Mouse (Mus musculus): ENCODE data around the gene Tedc2. TPM values are rescaled to one million over a fixed set of nuclear protein-coding genes. Genes with fewer than 3 reads are reported as not detected.

Gene Tedc2
- total and polyA plus RNA-seq, 3 experiments = 22.6 to 24.6 TPM; not detected in 1

GRCm38 (mm10) chr17:24193769-24194168 lies 26.9 kb downstream of the Tedc2 start (continued):
- no peak for TF ChIP-seq KAT2A (conservative IDR thresholded peaks at IDR 0.05; ENCODE audit: low read depth, low read length)

GRCm38 (mm10) chr17:24193268-24193667 lies 27.4 kb downstream of the Tedc2 start:
- no peak overlapping the region for H3K27ac ChIP-seq (ENCODE audit: control insufficient read depth, low read depth, low read length)
- H3K27me3 ChIP-seq (ENCODE audit: control insufficient read depth in 1 of 2, insufficient read depth in 2 of 2, low read length in 2 of 2) = no peaks in the 10 kb centered on the region
- no peak for TF ChIP-seq MAX (IDR thresholded peaks at IDR 0.05; ENCODE audit: low read length)
- TF ChIP-seq GATA1 (IDR thresholded peaks at IDR 0.05; ENCODE audit: low read depth, low read length) = no peak
- no peak for TF ChIP-seq POLR2AphosphoS5 (IDR thresholded peaks at IDR 0.05; ENCODE audit: borderline replicate concordance, low read depth, low read length)
- no peak for TF ChIP-seq BHLHE40 (IDR thresholded peaks at IDR 0.05; ENCODE audit: borderline replicate concordance, low read depth, low read length)
- no peak for TF ChIP-seq MAZ (IDR thresholded peaks at IDR 0.05; ENCODE audit: low read depth, low read length)
- TF ChIP-seq RCOR1 (IDR thresholded peaks at IDR 0.05; ENCODE audit: low read depth, low read length) = no peak
- TF ChIP-seq CHD2 (IDR thresholded peaks at IDR 0.05; ENCODE audit: low read length) = no peak
- TF ChIP-seq ZKSCAN1 (IDR thresholded peaks at IDR 0.05; ENCODE audit: low read depth, low read length) = no peak
- no peak for TF ChIP-seq NELFE (IDR thresholded peaks at IDR 0.05; ENCODE audit: low read depth, low read length)
- TF ChIP-seq MYC (IDR thresholded peaks at IDR 0.05; ENCODE audit: low read depth, low read length) = no peak
- no peak for TF ChIP-seq MEF2A (IDR thresholded peaks at IDR 0.05; ENCODE audit: extremely low read depth, insufficient replicate concordance, low read depth, low read length, poor library complexity, severe bottlenecking)
- TF ChIP-seq MAFK (IDR thresholded peaks at IDR 0.05; ENCODE audit: borderline replicate concordance, low read depth, low read length) = no peak
- no peak for TF ChIP-seq JUND (IDR thresholded peaks at IDR 0.05; ENCODE audit: low read depth, low read length)
- TF ChIP-seq POLR2A (IDR thresholded peaks at IDR 0.05; ENCODE audit: control insufficient read depth in 1 of 2, insufficient read depth in 1 of 2, low read depth in 1 of 2, low read length in 2 of 2, poor library complexity in 1 of 2) = no peak
- TF ChIP-seq TBP (IDR thresholded peaks at IDR 0.05; ENCODE audit: low read depth, low read length) = no peak
- no peak for TF ChIP-seq CHD1 (IDR thresholded peaks at IDR 0.05; ENCODE audit: low read depth, low read length)
- no peak for TF ChIP-seq NRF1 (IDR thresholded peaks at IDR 0.05; ENCODE audit: insufficient read depth, low read depth, low read length, poor library complexity, severe bottlenecking)
- TF ChIP-seq ZC3H11A (IDR thresholded peaks at IDR 0.05; ENCODE audit: low read depth, low read length) = no peak
- TF ChIP-seq EP300 (IDR thresholded peaks at IDR 0.05; ENCODE audit: low read depth in 1 of 2, low read length in 2 of 2) = no peak
- no peak overlapping the region for H3K4me3 ChIP-seq (ENCODE audit: control insufficient read depth in 1 of 2, insufficient read depth in 1 of 2, low read depth in 2 of 2, low read length in 2 of 2)
- H3K79me2 ChIP-seq (ENCODE audit: control insufficient read depth, insufficient read depth, low read length, poor library complexity) = peaks cover 14% of the 10 kb centered on the region
- DNase-seq (ENCODE audit: low read depth, low spot score) = no peak
- no peaks in the 10 kb centered on the region for H3K9me3 ChIP-seq (replicated peaks; ENCODE audit: insufficient read depth, low read length)
- H3K4me1 ChIP-seq (ENCODE audit: control insufficient read depth in 1 of 2, insufficient read depth in 2 of 2, low read length in 2 of 2) = peaks cover 0 to 9% of the 10 kb centered on the region in 2 experiments; a peak in 2 of 4 replicates
- peaks cover 3 to 7% of the 10 kb centered on the region in 2 experiments; a peak in 3 of 4 replicates for H3K36me3 ChIP-seq (ENCODE audit: control insufficient read depth in 1 of 2, insufficient read depth in 2 of 2, low read length in 2 of 2)
- H3K9ac ChIP-seq (ENCODE audit: control insufficient read depth, low read depth, low read length, poor library complexity, severe bottlenecking) = no peak overlapping the region

Measured in MEL (cell line).